Mouse (Mus musculus) liver, embryonic 14.5 days (tissue): ENCODE data around the gene Tfpi2. TPM values are rescaled to one million over a fixed set of nuclear protein-coding genes. Genes with fewer than 3 reads are reported as not detected.
A peak's percentile ranks its signal among the peaks of the same experiment; 100 is the strongest.

Source experiments
- ATAC-seq: fragments of 200-750 bp; cut with Nextera tagmentation; 2 replicates; pipeline ENCODE4 v1.8.0; 2017; ENCODE audit warnings: moderate number of reproducible peaks, mild to moderate bottlenecking, moderate library complexity; ENCODE audit not compliant: insufficient read depth
- DNase-seq, 3 experiments: peaks; one replicate each; pipeline ENCODE4 v3.0.0-alpha.2; 2012 to 2013; ENCODE audit warnings: low read depth in 3 of 3, low spot score in 3 of 3
- H3K27ac ChIP-seq: fragments of 300-500 bp; sonication (generic); 2 replicates; pipeline ENCODE4 v1.5.1; 2014; ENCODE audit warnings: moderate library complexity, mild to moderate bottlenecking, control low read depth, inconsistent platforms
- H3K27me3 ChIP-seq: fragments of 300-500 bp; sonication (generic); 2 replicates; pipeline ENCODE4 v1.6.1; 2014; ENCODE audit warnings: mild to moderate bottlenecking, low read length, moderate library complexity; ENCODE audit not compliant: control insufficient read depth, insufficient read depth
- H3K36me3 ChIP-seq: fragments of 300-500 bp; sonication (generic); replicated peaks from 2 replicates; pipeline ENCODE4 v1.6.1; 2014; ENCODE audit warnings: low read depth; ENCODE audit not compliant: control insufficient read depth, insufficient read depth
- H3K4me1 ChIP-seq, 2 experiments: fragments of 200-500 bp in 1 of 2; fragments of 300-500 bp in 1 of 2; sonication (generic) in 1 of 2; replicated peaks; 2 replicates each; pipeline ENCODE4 v1.6.1; 2012 to 2014; ENCODE audit warnings: antibody characterized with exemption in 1 of 2, inconsistent platforms in 1 of 2, low read length in 1 of 2; ENCODE audit not compliant: control insufficient read depth in 2 of 2, insufficient read depth in 2 of 2
- H3K4me2 ChIP-seq: fragments of 300-500 bp; sonication (generic); 2 replicates; pipeline ENCODE4 v1.6.1; 2014; ENCODE audit warnings: low read depth, mild to moderate bottlenecking, control low read depth, moderate library complexity
- H3K4me3 ChIP-seq, 2 experiments: fragments of 200-500 bp in 1 of 2; fragments of 300-500 bp in 1 of 2; sonication (generic) in 1 of 2; 2 replicates each; pipeline ENCODE4 v1.5.1; 2012 to 2014; ENCODE audit warnings: low read depth in 2 of 2, low read length in 2 of 2, mild to moderate bottlenecking in 2 of 2, control low read depth in 1 of 2, inconsistent platforms in 1 of 2, moderate library complexity in 1 of 2; ENCODE audit not compliant: insufficient read depth in 1 of 2
- H3K9ac ChIP-seq: fragments of 300-500 bp; sonication (generic); replicated peaks from 2 replicates; pipeline ENCODE4 v1.6.1; 2014; ENCODE audit warnings: mild to moderate bottlenecking, control low read depth, moderate library complexity
- H3K9me3 ChIP-seq: fragments of 300-500 bp; sonication (generic); 2 replicates; pipeline ENCODE4 v1.6.1; 2016; ENCODE audit warnings: low read length, mixed read lengths; ENCODE audit not compliant: control insufficient read depth
- CTCF ChIP-seq: IDR thresholded peaks from 2 replicates; pipeline ENCODE4 v1.5.1; 2016; ENCODE audit warnings: antibody characterized with exemption, low read depth, control low read depth
- EP300 ChIP-seq: IDR thresholded peaks from 2 replicates; pipeline ENCODE4 v1.6.1; 2016; ENCODE audit warnings: antibody characterized with exemption, low read depth
- WGBS: fragments of 180-500 bp; shearing (Covaris S2); extraction: QIAGEN DNeasy Blood & Tissue Kit; methylation state at CpG from one replicate; pipeline ENCODE4 v1.1.7; 2014; ENCODE audit not compliant: insufficient replicate concordance; 5-methylcytosine and 5-hydroxymethylcytosine counted together
- polyA plus RNA-seq, 2 experiments: library from polyadenylated mRNA; depleted of rRNA in 1 of 2; stranded (reverse) in 1 of 2; unstranded in 1 of 2; fragments of >200 nt; fragmentation: Nextera tagmentation in 1 of 2; extraction: Ambion mirVana in 1 of 2; gene quantifications; 2 replicates each; pipeline versions ENCODE4 v1.2.1 to v1.2.3; 2012 to 2014

Gene Tfpi2
- polyA plus RNA-seq, 2 experiments = 19.3 to 19.9 TPM

DNA sequence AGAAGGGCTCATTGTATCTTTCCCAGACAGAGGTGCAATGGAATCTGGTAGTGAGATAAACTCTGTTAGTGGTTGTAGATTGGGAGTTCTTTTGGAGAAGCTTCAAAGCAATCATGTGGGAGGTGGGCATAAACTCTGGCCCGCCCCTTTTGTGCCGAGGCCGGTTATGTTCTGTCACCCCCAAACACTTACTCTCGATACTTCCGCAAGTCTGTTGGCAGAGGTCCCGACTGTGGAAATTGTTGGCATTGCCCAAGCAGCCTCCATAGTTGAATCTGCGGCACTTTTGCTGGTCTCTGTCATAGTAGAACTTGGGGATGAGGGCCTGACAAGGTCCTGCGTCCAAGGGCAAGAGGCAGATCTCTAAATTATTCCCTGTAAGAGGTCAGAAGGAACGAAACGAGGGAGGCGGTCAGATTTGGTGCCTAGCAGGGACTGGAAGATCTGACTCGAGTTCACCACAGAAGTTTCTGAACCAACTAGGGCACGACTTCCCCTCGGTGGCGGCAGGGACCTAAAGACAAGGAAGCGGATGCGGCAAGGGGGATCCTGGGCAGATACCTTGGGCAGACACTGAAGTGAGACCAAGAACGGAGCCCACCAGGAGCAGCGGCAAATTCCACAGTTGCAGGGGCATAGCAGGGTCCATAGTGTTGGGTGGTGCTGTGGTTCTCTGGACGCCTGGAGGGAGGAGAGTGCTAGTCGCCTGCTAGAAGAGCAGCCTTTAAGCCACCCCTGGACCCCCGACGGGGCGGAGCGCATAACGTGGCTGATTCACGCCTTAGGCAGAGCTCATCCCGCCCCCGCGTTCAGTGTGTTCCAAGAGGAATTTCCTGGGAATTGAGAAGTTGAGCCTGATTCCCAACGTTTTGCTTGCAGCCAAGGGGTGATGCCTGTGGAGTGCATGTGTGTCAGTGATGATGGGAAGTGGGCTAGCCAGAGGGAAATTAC lies 20.8 kb downstream of the Tfpi2 start:
- ATAC-seq (no peak), DNase-seq (no peak)
- Histone ChIP-seq H3K9me3 (no peaks in the 10 kb centered on the region), H3K4me1 (no peaks in the 10 kb centered on the region), H3K4me2 (peak overlapping the region; percentile 22; the same call in 1 of the 2 replicates), H3K27ac (no peak overlapping the region), H3K36me3 (no peaks in the 10 kb centered on the region), H3K4me3 (peak overlapping the region in 1 of 2 experiments; percentile 25; a peak in 1 of 4 replicates), H3K27me3 (no peaks in the 10 kb centered on the region), H3K9ac (no peak overlapping the region)
- TF ChIP-seq CTCF (no peak), EP300 (no peak)
- WGBS = 16% methylated on average over 31 of the region's 31 CpGs

DNA sequence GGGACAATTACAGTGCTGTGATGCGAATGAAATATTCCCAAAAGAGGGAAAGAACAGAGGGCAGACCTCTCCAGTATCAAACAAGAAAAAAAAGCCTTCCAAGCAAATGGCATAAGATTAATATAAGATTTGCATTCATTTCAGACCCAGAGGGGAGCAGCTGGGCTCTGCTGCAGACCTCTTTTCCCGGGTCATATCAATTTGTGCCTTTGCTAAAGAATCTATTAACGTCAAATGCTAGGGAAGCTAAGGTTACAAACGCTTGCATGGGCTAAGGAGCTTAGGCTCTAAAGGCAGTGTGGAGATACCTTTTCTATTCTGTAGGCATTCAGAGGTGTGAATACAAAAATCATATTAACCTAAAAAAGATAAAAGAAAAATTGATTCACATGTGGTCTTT lies 33.8 kb downstream of the Tfpi2 start:
- DNase-seq (no peak), ATAC-seq (no peak)
- H3K4me2 ChIP-seq = no peak overlapping the region
- H3K9ac ChIP-seq = no peak overlapping the region
- H3K4me3 ChIP-seq = no peak overlapping the region
- H3K27ac ChIP-seq = no peak overlapping the region
- TF ChIP-seq EP300 = no peak
- TF ChIP-seq CTCF = no peak
- 43% methylated on average over 4 of the region's 4 CpGs for WGBS
- H3K27me3 ChIP-seq = no peaks in the 10 kb centered on the region
- H3K4me1 ChIP-seq = no peaks in the 10 kb centered on the region
- no peaks in the 10 kb centered on the region for H3K36me3 ChIP-seq
- H3K9me3 ChIP-seq = no peaks in the 10 kb centered on the region

DNA sequence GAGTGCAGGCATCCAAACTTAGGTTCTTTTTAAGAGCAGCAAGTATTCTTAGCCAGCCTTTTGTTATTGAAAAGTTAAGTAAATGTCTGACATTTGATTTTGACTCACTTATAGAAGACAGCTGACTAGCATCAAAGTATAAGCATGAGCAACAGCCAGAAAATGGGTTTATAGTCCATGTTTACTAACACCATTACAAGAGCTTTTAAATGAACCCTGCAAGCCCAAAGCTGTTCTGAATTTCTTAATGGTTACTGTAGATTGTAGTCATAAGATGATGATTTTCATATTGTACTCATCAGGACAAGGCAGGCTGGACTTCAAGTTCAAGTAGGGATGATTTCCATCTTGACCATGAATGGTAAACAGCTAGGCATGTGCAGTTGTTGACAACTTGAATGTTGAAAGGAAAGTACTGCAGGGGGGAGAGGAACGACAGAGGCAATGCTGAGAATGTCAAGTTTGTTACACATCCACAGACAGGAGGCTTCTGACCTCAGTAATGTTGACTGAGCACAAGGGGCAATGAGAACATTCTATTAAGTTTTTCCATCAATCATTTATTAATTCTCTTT lies 52.5 kb downstream of the Tfpi2 start:
- Histone ChIP-seq H3K4me1 (no peaks in the 10 kb centered on the region), H3K9ac (no peak overlapping the region), H3K36me3 (no peaks in the 10 kb centered on the region), H3K9me3 (no peaks in the 10 kb centered on the region), H3K4me3 (no peak overlapping the region), H3K4me2 (no peak overlapping the region), H3K27me3 (no peaks in the 10 kb centered on the region), H3K27ac (no peak overlapping the region)
- TF ChIP-seq CTCF (no peak), EP300 (no peak)
- 44% methylated on average over 1 of the region's 1 CpGs for WGBS
- no peak for ATAC-seq
- DNase-seq = no peak

DNA sequence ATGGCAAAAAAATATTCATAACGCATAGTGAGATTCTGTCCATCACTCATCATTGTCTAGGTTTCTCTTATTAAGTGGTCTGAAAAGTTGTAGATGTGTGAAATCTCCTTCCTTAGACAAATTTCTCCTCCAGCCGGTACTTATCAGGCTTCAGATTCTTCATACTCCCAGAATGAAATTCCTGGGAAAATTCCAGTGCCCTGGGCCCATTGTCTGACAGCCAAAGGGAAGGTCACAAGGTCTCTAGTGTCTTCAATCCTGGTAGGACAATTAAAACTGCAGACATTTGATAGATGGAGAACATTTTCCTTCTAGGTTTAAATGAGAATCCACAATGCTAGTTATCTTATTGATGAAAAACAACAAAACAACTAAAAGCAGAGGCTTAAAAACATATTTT lies 53.1 kb downstream of the Tfpi2 start:
- H3K9me3 ChIP-seq = no peaks in the 10 kb centered on the region
- H3K9ac ChIP-seq = no peak overlapping the region
- no peak overlapping the region for H3K4me2 ChIP-seq
- H3K4me3 ChIP-seq = no peak overlapping the region
- 55% methylated on average over 2 of the region's 2 CpGs for WGBS
- no peak for ATAC-seq
- no peak overlapping the region for H3K27ac ChIP-seq
- no peak for DNase-seq
- TF ChIP-seq EP300 (no peak), CTCF (no peak)
- no peaks in the 10 kb centered on the region for H3K27me3 ChIP-seq
- H3K36me3 ChIP-seq = no peaks in the 10 kb centered on the region
- no peaks in the 10 kb centered on the region for H3K4me1 ChIP-seq

DNA sequence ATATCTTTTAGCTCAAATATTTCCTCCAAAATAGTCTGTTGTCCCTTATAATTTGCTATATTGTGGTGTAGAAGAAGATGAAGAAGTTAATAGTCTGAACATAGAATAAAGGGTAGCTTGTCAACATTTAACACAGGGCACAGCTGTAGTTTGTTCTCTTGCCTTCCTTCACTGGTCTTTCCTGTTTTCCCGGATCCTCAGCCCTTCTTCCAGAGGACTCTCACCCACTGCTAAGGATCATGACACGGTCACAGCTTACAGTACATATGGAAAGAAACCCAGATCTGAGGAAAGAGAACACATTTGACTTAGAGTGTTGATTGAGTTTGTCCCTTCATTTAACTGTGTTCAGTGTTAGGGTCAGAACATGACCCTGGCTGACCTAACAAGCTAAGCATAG lies 53.7 kb downstream of the Tfpi2 start:
- WGBS = 26% methylated on average over 2 of the region's 2 CpGs

More for the DNA sequence above, 53.7 kb downstream of the Tfpi2 start:
- no peak for DNase-seq
- H3K4me1 ChIP-seq = no peaks in the 10 kb centered on the region
- H3K36me3 ChIP-seq = no peaks in the 10 kb centered on the region
- no peak overlapping the region for H3K9ac ChIP-seq
- no peaks in the 10 kb centered on the region for H3K9me3 ChIP-seq
- H3K4me3 ChIP-seq = no peak overlapping the region
- TF ChIP-seq EP300 (no peak), CTCF (no peak)
- H3K27ac ChIP-seq = no peak overlapping the region
- H3K4me2 ChIP-seq = no peak overlapping the region
- no peak for ATAC-seq
- H3K27me3 ChIP-seq = no peaks in the 10 kb centered on the region
